Mouse (Mus musculus): Measurements from ENCODE around the gene Txn2. TPM values are rescaled to one million over a fixed set of nuclear protein-coding genes. Genes with fewer than 3 reads are reported as not detected.
"Not testable (repeated sequence)": the region's sequence is repeated elsewhere in the genome, so short reads cannot be mapped to it uniquely, and the experiment has no call there.

Gene Txn2
- polyA plus RNA-seq, 1 experiment from 2014 or later = 106 TPM

GRCm38 (mm10) chr15:77867231-77867968, 61.4 kb downstream of the Txn2 start:
- not testable (repeated sequence) for H3K79me2 ChIP-seq (ENCODE audit: inconsistent target); H3K27ac ChIP-seq; H3K36me3 ChIP-seq (ENCODE audit: inconsistent target); H3K4me3 ChIP-seq (ENCODE audit: inconsistent target)
- 90% methylated on average over 3 of the region's 10 CpGs for WGBS (ENCODE audit: missing documents)

DNA sequence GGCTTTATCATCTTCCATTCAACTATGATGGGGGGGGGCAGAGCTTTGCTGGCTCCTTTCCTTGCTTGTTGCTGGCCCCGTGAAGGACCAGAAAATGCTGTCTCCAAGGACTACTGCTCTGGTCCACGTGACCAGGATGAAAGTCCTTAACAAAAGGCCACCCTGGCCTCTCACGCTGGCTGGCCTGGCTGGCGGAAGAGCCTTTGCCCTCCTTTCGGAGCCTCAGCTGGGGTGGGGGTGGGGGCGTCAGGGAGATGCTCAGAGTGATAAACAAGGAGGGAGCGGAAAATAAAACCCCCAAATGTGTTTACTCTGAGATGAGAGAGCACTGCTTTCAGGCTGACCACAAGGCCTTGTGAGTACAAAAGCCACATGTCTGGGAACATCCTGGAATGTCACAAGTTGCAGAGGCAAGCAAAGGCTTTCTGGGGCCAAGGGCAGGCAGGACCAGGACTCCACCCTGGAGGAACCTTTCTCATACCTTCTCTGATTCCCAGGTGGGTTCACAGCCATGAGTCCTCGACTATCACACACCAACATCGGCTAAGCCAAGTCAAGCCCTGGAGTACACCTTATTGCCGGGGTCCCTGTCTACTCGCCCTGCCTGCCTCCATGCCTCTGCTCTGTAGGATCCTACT, 62.1 kb downstream of the Txn2 start:
- WGBS (ENCODE audit: missing documents) = 93% methylated on average over 11 of the region's 11 CpGs
- Histone ChIP-seq H3K36me3 (ENCODE audit: inconsistent target) (no peaks in the 10 kb centered on the region), H3K79me2 (ENCODE audit: inconsistent target) (no peaks in the 10 kb centered on the region), H3K27ac (no peak overlapping the region), H3K4me3 (ENCODE audit: inconsistent target) (no peak overlapping the region)

Other genes with a start within 250 kb of the Txn2 start
- gene Apol7e, start 230.1 kb downstream of the Txn2 start, polyA plus RNA-seq (2018) = 0.11 TPM in 1 of 3 replicates, not detected in the others
- 0.42 to 2.2 TPM (median 1.1 TPM) in 3 replicates for gene Apol9b, start 200.0 kb downstream of the Txn2 start, polyA plus RNA-seq (2018)
- gene Apol8, start 172.0 kb downstream of the Txn2 start, polyA plus RNA-seq (2018) = not detected in 3 replicates
- gene Myh9, start 86.8 kb downstream of the Txn2 start, polyA plus RNA-seq (2018) = 130 to 219 TPM (median 188 TPM) in 3 replicates
- gene Foxred2, start 27.7 kb upstream of the Txn2 start, polyA plus RNA-seq (2018) = 8.6 to 18.7 TPM (median 18.3 TPM) in 3 replicates
- gene Eif3d, start 41.8 kb upstream of the Txn2 start, polyA plus RNA-seq (2018) = 88.8 to 149 TPM (median 102 TPM) in 3 replicates
- gene Cacng2, start 191.0 kb upstream of the Txn2 start, polyA plus RNA-seq (2018) = not detected in 3 replicates
- gene Ift27, start 245.1 kb upstream of the Txn2 start, polyA plus RNA-seq (2018) = 12.6 to 19.9 TPM (median 13.4 TPM) in 3 replicates

All from macrophage (primary cell).